Mouse (Mus musculus): ENCODE results near the gene Zfp382.

GRCm38 (mm10) chr7:30183879-30184289, 62.1 kb downstream of the Zfp382 start, which contains the start of gene Cox7a1:
- TF ChIP-seq CTCF (IDR thresholded peaks at IDR 0.05; ENCODE audit: extremely low read depth, insufficient read depth, insufficient read length, insufficient replicate concordance) (no peak), POLR2A (IDR thresholded peaks at IDR 0.05; ENCODE audit: low read depth, low read length) (no peak)

Data from spleen, adult 2 months (tissue).